17 mouse cellular contexts compared by ENCODE assay signal in the genomic region with DNA sequence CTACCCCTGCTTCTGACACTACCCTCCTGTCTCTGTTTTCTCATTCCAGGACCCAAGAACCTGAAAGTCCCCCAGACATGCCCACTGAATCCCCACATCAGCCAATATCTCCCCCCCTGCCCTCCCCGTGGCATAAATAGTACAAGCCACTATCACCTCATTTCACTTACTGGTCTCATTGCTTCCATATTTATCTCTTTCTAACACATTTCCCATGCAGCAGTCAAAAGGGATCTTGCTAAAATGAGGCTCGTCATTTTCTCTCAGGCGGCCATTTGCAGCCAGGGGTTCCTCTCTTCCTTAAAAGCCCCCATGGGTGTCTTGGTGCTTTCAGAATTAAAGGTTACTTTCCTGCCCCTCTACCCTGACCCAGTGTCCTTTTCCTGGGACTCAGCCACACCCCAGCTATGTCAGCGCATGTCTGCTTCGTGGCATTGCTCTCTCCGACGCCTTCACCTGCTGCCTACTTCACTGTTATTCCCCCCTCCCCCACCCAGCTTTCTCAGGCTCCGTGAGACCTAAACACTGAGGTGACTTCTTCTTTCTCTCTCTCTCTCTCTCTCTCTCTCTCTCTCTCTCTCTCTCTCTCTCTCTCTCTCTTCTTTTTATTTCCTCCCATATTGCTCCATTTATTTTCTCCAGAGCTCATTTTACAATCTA.
DNase-seq lines count a peak whose midpoint lies in the region; ATAC-seq lines count a peak whose summit lies in the region.
"Had no signal": no experiment of that assay in that cellular context is flagged by ENCODE, and none has a peak within 500 bp of the region (broad histone marks: within the 10 kb centered on the region; RNA-seq: fewer than 3 reads in every experiment).

No protein-coding gene starts in this region.

- H3K27me3 ChIP-seq in heart, embryonic 15.5 days, result no peaks in the 10 kb centered on the region
- H3K27me3 ChIP-seq in erythroblast, embryonic 14.5 days (ENCODE audit: control insufficient read depth), result no peaks in the 10 kb centered on the region
- H3K27me3 ChIP-seq: hindbrain, embryonic 15.5 days; limb, embryonic 15.5 days; neural tube, embryonic 13.5 days had no signal

- H3K4me3 ChIP-seq in heart, embryonic 15.5 days, result no peak overlapping the region
- peak overlapping the region; percentile 57 for H3K4me3 ChIP-seq in erythroblast, embryonic 14.5 days (replicated peaks)
- H3K4me3 ChIP-seq: embryonic facial prominence, embryonic 10.5 days; forebrain, embryonic 10.5 days; hindbrain, embryonic 15.5 days; limb, embryonic 15.5 days; neural tube, embryonic 13.5 days had no signal

- no peak overlapping the region for H3K27ac ChIP-seq in heart, embryonic 15.5 days
- H3K27ac ChIP-seq: embryonic facial prominence, embryonic 10.5 days; forebrain, embryonic 10.5 days; hindbrain, embryonic 15.5 days; limb, embryonic 15.5 days; neural tube, embryonic 13.5 days; stomach, postnatal 0 days had no signal

- intact Hi-C loops in heart, postnatal 25 days (cut with DNase I), result no loop called here

- DNase-seq in heart, postnatal 25 days (ENCODE audit: low spot score), result no peak
- peak; percentile 35 for DNase-seq in MEL-GATA-1-ER (ENCODE audit: extremely low read depth, low read depth)
- no peak for DNase-seq in right cerebral cortex, postnatal 14 days
- no peak for DNase-seq in cerebellum, adult 9-11 months
- DNase-seq: cerebellum, adult 9-10 months; gastrocnemius, postnatal 36 days; kidney, adult 8-10 months; lung, postnatal 36 days had no signal

- no peaks in the 10 kb centered on the region for H3K36me3 ChIP-seq in heart, embryonic 15.5 days
- H3K36me3 ChIP-seq in erythroblast, embryonic 14.5 days (ENCODE audit: control insufficient read depth), result no peaks in the 10 kb centered on the region
- H3K36me3 ChIP-seq: embryonic facial prominence, embryonic 10.5 days; forebrain, embryonic 10.5 days; hindbrain, embryonic 15.5 days; limb, embryonic 15.5 days; neural tube, embryonic 13.5 days had no signal

- no peak for ATAC-seq in heart, embryonic 15.5 days (replicated peaks; ENCODE audit: insufficient number of reproducible peaks, insufficient read depth, low FRiP score, low read depth)
- ATAC-seq in megakaryocyte progenitor cell, adult 5-6 weeks (replicated peaks; ENCODE audit: poor library complexity), result peak; percentile 76

- H3K9me3 ChIP-seq in heart, embryonic 15.5 days (replicated peaks), result no peaks in the 10 kb centered on the region
- no peaks in the 10 kb centered on the region for H3K9me3 ChIP-seq in erythroblast, embryonic 14.5 days (ENCODE audit: control insufficient read depth, low read length)
- H3K9me3 ChIP-seq: embryonic facial prominence, embryonic 10.5 days; forebrain, embryonic 10.5 days; hindbrain, embryonic 15.5 days; limb, embryonic 15.5 days; neural tube, embryonic 13.5 days had no signal

- peaks cover 5% of the 10 kb centered on the region; the same call in 1 of the 2 replicates for H3K4me1 ChIP-seq in heart, embryonic 15.5 days (replicated peaks)
- peaks cover 63% of the 10 kb centered on the region for H3K4me1 ChIP-seq in erythroblast, embryonic 14.5 days (ENCODE audit: control insufficient read depth)
- H3K4me1 ChIP-seq: hindbrain, embryonic 15.5 days; limb, embryonic 15.5 days had no signal

- no peak overlapping the region for H3K9ac ChIP-seq in heart, embryonic 15.5 days
- H3K9ac ChIP-seq: hindbrain, embryonic 15.5 days; limb, embryonic 15.5 days; neural tube, embryonic 13.5 days had no signal

- 0 out of 2 replicates have a peak overlapping the region, but pooled peaks have one; percentile 6 for H3K4me2 ChIP-seq in heart, embryonic 15.5 days
- H3K4me2 ChIP-seq: hindbrain, embryonic 15.5 days; limb, embryonic 15.5 days; neural tube, embryonic 13.5 days had no signal

- 36% methylated on average over 8 of the region's 8 CpGs for whole genome bisulfite sequencing in heart, embryonic 15.5 days
